In the genomic region with DNA sequence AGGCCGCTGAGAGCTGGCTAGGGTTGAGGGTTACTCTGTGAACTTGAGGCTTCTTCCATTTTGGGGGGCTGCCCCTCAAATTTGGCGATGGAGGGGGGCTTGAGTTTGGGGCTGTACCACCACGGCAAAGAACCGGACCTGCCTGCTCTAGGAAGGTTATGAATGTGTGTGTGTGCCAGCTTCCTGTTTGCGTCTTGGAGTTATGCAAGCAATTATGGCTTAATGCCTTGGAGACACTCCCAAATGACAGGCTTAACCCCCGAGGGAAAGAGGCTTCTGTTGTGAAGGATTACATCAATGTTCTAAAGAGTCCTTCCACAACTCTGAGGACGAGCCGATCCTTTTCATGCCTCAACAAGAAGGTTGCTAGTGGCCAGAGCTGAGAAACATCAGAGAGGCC, we compare ENCODE assay signal across 8 mouse cellular contexts.
DNase-seq lines count a peak whose midpoint lies in the region; ATAC-seq and TF ChIP-seq lines count a peak whose summit lies in the region.

No protein-coding gene starts in this region.

- H3K9me3 ChIP-seq in liver, postnatal 0 days (ENCODE audit: low read length) = no peaks in the 10 kb centered on the region
- H3K9me3 ChIP-seq in liver, embryonic 12.5 days (replicated peaks) = no peaks in the 10 kb centered on the region
- H3K9me3 ChIP-seq in forebrain, embryonic 14.5 days (replicated peaks; ENCODE audit: control insufficient read depth, low read length) = no peaks in the 10 kb centered on the region

- no peak for TF ChIP-seq EP300 in liver, postnatal 0 days (IDR thresholded peaks at IDR 0.05; ENCODE audit: low read depth)

- H3K36me3 ChIP-seq in liver, postnatal 0 days (replicated peaks; ENCODE audit: insufficient read depth, low read length) = no peaks in the 10 kb centered on the region
- H3K36me3 ChIP-seq in liver, embryonic 12.5 days = no peaks in the 10 kb centered on the region
- H3K36me3 ChIP-seq in forebrain, embryonic 14.5 days (ENCODE audit: control insufficient read depth, insufficient read depth, low read length) = no peaks in the 10 kb centered on the region

- DNase-seq in liver, postnatal 0 days = no peak
- DNase-seq in forebrain, embryonic 14.5 days (ENCODE audit: low spot score) = peak; percentile 66
- peak; percentile 34 to 60 for DNase-seq in lung, adult 18-20 months
- peak; percentile 47 for DNase-seq in retina, embryonic 14.5 days (ENCODE audit: low spot score)
- DNase-seq in cerebellum, adult 11 months = no peak
- DNase-seq in right cerebral cortex, adult 18-20 months = no peak
- DNase-seq in kidney, adult 11 months = no peak

- H3K27me3 ChIP-seq in liver, postnatal 0 days (ENCODE audit: insufficient read depth, low read length) = no peaks in the 10 kb centered on the region
- H3K27me3 ChIP-seq in liver, embryonic 12.5 days (replicated peaks) = no peaks in the 10 kb centered on the region
- no peaks in the 10 kb centered on the region for H3K27me3 ChIP-seq in forebrain, embryonic 14.5 days (replicated peaks; ENCODE audit: control insufficient read depth, insufficient read depth, low read length)

- H3K4me2 ChIP-seq in liver, postnatal 0 days (ENCODE audit: low read depth, low read length) = 0 out of 2 replicates have a peak overlapping the region, but pooled peaks have one; percentile 26
- no peak overlapping the region for H3K4me2 ChIP-seq in liver, embryonic 12.5 days
- peak overlapping the region; percentile 38 for H3K4me2 ChIP-seq in forebrain, embryonic 14.5 days (ENCODE audit: low read length)

- no peak for ATAC-seq in liver, postnatal 0 days
- no peak for ATAC-seq in liver, embryonic 12.5 days
- ATAC-seq in forebrain, embryonic 14.5 days = no peak

- no peaks in the 10 kb centered on the region for H3K4me1 ChIP-seq in liver, postnatal 0 days (ENCODE audit: insufficient read depth)
- H3K4me1 ChIP-seq in liver, embryonic 12.5 days = no peaks in the 10 kb centered on the region
- H3K4me1 ChIP-seq in forebrain, embryonic 14.5 days (ENCODE audit: control insufficient read depth, insufficient read depth, low read length) = peaks cover 45% of the 10 kb centered on the region

- H3K4me3 ChIP-seq in liver, postnatal 0 days (ENCODE audit: low read depth, low read length) = no peak overlapping the region
- H3K4me3 ChIP-seq in liver, embryonic 12.5 days = no peak overlapping the region
- no peak overlapping the region for H3K4me3 ChIP-seq in forebrain, embryonic 14.5 days (ENCODE audit: low read depth, low read length)

- 47% methylated on average over 8 of the region's 8 CpGs for WGBS in liver, postnatal 0 days (ENCODE audit: insufficient replicate concordance)
- 52% methylated on average over 8 of the region's 8 CpGs for WGBS in liver, embryonic 12.5 days (ENCODE audit: insufficient replicate concordance)
- WGBS in forebrain, embryonic 14.5 days = 16% methylated on average over 8 of the region's 8 CpGs

- H3K9ac ChIP-seq in liver, postnatal 0 days (replicated peaks) = no peak overlapping the region
- no peak overlapping the region for H3K9ac ChIP-seq in liver, embryonic 12.5 days
- H3K9ac ChIP-seq in forebrain, embryonic 14.5 days (ENCODE audit: low read length) = no peak overlapping the region

- TF ChIP-seq CTCF in liver, postnatal 0 days (IDR thresholded peaks at IDR 0.05; ENCODE audit: low read depth) = no peak

- H3K27ac ChIP-seq in liver, postnatal 0 days (ENCODE audit: low read depth) = no peak overlapping the region
- no peak overlapping the region for H3K27ac ChIP-seq in liver, embryonic 12.5 days
- peak overlapping the region; percentile 89 for H3K27ac ChIP-seq in forebrain, embryonic 14.5 days (ENCODE audit: low read depth, low read length)

Comparison
In these comparisons a context has a peak if more than half of its experiments do, and no peak if none do; other contexts are left out.
1. DNase-seq: peak in forebrain, embryonic 14.5 days (single experiment), lung, adult 18-20 months (2 of 2) and retina, embryonic 14.5 days (single experiment); none in liver, postnatal 0 days (single experiment), cerebellum, adult 11 months (single experiment), right cerebral cortex, adult 18-20 months (single experiment) and kidney, adult 11 months (single experiment).